Mouse (Mus musculus) ovary, adult 18-20 months (tissue): ENCODE data around the gene Stat5a.

Source experiments
- DNase-seq: peaks from one replicate; pipeline ENCODE4 v3.0.0; 2022; ENCODE audit warnings: low spot score, mixed read lengths

Gene Stat5a

DNA sequence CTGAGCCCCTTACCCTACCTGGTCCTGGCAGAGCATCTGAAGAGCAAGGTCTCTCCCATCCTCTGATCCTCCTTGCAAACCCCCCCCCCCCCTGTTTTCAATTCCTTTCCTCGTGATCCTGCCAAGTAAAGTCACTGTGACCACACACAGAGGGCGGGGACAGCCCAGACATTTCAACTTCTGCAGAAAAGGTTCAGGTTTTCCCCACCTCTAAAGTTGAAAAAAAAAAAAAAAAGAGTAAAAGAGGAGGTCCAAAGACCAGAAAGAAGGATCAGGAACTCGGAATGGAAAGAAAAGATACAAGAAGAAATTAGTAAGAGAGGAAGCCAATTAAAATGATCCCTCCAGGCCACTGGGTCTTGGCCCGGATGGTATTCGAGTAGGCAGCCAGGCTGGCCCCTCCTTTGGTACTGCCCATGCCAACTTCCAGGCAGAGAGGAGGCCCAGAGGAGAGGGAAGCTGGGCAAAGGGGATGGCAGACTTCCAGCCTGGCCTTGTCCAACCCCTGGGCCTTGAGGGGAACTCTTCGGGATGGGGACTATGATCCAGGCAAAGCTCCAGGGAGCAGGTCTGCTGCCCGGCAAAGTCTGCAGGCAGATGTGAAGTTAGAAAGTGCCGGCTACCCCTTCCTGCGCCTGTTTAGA is at the start of gene Stat5a:
Gene Stat5a, plus strand, starts transcription at position 417 of the 644 bp plus-strand sequence.
- DNase-seq, result peak; percentile 91

DNA sequence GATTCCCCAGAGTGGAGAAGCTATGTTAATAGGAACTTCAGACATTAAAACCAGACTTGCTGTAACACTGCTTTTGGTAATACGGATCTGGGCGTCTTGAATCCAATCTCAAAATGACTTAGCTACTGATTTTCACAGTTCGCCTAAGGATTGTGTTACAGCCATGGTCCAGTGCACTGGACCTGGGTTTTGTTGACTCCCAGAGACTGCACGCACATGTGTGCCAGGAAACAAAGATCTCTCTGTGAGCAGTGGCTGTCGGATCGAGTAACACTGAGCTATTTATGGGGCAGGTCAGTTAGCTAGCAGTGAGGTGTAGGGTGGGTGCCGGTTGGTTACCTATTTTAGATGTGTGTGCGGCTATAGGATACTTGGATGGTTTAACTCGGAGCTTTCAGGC is 48.6 kb upstream of the Stat5a start:
- no peak for DNase-seq

DNA sequence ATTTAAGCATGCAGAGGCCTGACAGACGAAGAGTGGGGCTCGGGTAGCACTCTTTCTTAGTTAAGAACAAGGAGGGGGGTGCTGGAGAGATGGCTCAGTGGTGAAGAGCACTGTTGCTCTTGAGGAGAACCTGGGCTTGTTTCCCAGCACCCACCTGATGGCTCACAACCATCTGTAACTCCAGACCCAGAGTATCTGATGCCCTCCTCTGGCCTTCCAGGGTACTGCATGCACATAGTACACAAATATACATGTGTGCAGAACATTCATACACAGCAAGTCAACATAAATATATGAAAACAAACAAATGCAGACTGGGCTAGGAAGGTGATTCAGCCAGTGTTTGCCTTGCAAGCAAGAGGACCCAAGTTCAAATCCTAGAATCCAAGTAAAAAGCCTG is 48.0 kb upstream of the Stat5a start:
- no peak for DNase-seq

GRCm38 (mm10) chr11:100814498-100814897 is 44.7 kb upstream of the Stat5a start:
- peak; percentile 44 for DNase-seq

DNA sequence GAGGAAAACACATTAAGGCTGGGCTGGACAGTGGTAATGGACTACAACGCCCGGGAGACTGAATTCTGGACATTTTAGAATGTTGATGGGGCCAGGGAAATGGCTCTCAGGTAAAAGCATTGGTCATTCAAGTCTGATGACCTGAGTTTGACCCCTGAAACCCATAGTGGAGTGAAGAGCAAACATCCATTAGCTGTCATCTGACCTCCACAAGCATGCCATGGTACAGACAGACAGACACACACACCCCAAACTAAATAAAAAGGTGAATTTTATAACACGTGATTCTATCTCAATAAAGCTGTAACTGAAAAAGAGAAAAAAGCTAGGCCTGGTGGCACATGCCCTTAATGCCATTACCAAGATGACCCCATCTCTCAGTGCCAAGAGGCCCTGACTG is 42.8 kb upstream of the Stat5a start:
- no peak for DNase-seq

DNA sequence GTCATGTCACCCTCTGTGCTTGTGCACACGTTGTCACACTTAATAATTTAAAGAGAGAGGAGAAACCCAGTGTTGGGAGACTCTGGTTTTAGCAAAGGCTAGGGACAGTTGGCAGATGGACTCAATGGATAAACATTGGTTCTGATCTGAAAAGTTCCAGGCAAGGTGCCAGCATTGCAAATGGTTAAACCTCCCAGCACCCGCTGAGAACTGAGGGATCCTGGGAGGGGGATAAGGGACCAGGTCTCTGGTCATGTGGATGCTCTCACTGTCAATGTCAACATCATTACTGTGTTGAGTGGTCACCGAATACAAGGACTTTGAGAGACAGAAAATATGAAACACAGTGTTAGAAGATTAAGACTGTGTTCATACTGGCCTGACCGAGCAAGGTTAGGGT is 42.4 kb upstream of the Stat5a start:
- DNase-seq, result no peak

GRCm38 (mm10) chr11:100817311-100817710 is 41.8 kb upstream of the Stat5a start:
- no peak for DNase-seq

DNA sequence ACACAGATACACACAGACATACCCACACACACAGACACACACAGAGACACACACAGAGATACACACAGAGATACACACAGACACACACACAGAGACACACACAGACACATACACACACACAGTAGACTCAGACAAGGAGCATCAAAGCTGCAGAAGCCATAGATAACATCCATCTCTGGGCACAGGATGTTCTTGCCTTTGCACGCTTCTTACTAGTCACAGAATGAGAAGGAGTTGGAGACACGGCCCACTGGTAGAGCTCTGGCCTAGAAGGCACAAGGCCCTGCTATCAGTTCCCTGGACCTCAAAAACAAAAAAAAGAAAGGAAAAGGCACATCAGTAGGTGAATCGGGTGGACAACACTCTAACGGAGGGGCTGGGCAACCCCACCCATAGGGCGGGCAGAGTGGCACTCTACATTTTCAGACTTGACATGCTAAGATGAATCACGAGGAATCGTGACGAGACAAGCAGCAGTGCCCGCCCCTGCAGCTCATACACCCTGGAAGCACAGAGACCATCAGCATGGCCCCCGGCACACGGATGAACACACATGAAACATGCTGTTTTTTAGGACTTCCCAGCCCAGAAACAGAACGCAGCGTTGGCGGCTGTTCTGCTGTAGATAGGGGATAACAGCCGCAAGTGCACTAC is 40.7 kb upstream of the Stat5a start:
- DNase-seq, result no peak

GRCm38 (mm10) chr11:100819048-100819447 is 40.1 kb upstream of the Stat5a start:
- DNase-seq, result no peak

DNA sequence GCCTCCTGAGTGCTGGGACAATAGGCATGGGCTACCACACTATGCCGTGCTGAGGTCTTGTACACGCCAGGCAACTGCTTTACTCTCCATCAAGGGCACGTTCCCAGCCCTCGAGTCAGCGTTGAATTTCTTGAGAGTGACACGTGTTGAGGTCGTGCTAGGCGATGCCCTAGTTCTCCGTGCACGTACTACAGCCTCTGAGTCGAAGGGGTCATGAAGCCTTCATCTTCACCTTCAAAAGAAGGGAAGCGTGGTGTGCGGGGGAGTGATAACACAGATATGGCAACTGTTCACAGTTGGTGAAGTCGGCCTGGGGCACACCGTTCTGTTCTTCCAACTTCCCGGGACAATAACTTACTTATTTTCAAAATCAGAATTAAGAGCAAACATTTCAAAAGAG is 39.5 kb upstream of the Stat5a start:
- no peak for DNase-seq

GRCm38 (mm10) chr11:100820047-100820446 is 39.1 kb upstream of the Stat5a start:
- DNase-seq, result no peak

DNA sequence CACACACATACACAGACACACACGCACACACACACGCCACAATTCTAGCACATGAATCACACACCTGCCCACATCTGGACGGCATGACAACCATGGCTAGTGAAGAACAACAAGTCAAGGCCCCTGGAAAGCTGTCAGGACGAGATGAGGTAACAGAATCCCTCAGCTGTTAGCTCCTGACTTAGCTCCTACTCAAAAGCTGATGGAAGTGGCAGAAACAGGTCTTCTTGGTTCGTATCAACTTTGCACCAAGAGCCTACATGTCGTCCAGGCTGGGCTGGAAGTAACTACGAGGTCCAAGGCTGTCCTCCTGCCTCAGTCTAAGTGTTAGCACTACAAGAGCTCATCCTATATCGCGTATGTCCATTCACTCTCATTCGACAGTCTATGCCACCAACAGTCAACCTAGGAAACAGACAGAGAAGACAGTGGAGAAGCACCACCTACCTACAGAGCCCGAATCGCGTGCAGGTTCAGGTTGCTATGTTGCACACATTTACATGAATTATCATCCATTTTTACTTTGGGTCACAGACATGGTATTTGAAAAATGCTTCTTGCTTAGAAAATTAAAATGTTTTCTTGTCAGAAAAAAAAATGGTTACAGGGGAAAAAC is 37.4 kb upstream of the Stat5a start:
- DNase-seq, result no peak

GRCm38 (mm10) chr11:100822365-100822764 is 36.8 kb upstream of the Stat5a start:
- DNase-seq, result no peak

DNA sequence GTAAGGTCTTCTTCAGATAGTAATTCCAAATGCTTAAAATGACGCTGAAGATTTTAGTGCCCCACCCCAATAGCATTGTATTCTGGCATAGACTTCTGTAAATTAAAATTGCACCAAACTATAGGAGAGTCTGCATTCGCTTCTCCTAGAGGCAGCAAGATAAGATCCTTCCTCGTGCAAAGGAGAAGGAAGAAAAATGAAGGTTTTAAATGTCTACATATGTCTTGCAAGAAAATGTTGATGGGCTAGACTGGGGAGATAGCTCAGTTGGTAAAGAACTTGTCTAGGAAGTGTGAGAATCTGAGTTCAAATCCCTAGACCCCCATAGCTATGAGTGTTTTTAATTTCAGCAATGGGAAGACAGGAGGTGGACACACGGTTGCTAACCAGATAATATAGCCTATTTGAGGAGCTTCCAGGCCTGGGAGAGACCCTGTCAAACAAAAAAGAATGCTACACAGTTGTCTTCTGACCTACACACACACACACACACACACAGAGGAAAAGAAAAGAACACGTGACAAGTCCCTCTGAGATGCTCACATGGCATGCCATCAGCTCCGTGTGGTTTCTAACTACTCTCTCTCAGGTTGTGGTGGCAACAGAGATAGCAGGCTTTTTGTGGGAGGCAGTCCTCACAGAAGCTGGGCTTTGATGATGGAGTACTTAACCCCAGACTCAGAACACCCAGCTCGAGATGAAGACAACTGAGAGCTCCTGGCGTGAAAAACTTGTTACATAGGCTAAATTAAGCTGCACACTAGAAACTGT is 35.4 kb upstream of the Stat5a start:
- DNase-seq, result no peak

DNA sequence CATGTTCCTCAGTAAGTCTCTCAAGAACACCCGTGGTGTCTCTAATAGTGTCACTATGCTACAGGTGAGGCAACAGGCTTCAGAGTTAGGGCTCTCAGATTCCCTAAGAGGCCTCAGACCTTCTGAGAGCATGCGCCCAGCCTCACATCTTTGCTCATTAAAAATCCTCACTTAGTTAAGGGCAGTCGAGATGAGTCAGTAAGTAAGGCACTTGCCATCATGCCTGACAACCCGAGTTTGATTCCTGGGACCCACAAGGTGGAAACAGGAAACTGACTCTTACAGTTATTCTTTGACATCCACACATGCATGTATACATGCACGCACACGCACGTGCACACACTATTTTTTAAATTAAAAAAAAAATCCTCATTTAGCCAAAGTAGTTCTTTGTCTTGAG is 34.7 kb upstream of the Stat5a start:
- no peak for DNase-seq

DNA sequence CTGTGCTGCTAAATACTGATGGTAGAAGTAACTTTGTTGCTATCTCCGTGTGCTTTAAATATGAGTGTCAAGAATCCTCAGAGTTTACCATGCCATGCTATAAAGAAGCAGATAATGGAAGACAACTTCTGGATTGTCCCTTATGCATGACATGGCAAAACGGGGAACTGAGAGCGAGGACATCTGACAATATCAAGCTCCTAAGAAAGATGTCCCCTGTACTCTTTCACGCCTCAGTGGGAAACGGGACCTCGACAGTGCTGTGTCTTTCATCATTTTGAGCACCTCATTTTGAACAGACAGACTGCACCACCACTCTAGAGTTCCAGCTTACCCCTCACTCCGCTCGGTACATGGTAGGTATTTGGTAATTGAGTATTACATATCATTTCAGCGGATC is 33.7 kb upstream of the Stat5a start:
- DNase-seq, result no peak

DNA sequence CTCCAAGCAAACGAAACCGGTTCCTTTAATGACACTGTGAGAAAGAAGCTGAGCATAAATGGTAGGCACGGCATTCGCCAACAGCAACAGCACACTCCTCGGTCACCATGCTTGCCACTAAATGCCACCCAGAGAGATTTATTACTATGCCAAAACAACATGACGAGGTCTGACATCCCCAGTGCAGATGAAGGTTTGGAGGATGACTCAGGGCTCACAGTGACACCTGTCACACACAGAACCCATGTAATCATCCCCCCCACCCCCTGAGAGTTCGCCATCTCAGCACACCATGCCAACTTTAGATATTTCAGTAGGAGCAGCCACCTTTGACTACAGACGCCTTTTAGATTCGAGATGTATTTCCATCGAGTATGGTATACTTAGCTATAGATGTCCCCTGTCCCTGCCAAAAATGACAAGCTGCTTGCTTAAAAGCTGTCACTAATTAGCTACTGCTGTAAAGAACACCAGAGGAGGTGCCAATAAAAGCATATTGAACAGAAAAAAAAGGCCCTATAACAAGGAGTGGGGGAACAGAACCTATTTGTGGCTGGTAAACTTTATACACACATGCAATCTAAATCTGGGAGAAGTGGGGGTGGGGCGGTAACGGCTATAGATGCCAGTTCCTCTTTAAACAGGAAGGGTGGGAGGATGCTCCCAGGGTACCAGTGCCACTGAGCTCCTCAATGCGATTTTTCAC is 32.8 kb upstream of the Stat5a start:
- DNase-seq, result no peak

- no peak for DNase-seq
These were observed 30.4 kb upstream of the Stat5a start for GRCm38 (mm10) chr11:100828676-100829151.

DNA sequence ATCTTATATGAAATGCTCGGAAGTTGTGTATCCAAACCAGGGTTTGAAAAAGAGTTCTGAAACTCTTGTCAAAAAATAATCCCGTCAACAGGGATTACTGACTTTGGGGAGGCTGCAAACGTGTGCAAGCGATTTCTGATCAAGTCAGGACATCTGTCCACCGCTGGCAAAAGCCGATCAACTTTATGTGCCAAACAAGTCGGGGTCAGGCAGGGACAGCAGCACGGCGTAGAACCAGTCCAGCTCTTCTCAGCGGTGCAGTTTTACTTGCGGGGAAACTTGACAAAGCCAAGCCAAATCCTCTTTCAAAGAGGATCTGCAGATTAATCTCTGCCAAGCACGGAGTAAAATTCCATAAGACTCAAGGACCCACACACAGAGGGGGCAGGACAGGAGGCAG is 29.5 kb upstream of the Stat5a start:
- DNase-seq, result no peak

DNA sequence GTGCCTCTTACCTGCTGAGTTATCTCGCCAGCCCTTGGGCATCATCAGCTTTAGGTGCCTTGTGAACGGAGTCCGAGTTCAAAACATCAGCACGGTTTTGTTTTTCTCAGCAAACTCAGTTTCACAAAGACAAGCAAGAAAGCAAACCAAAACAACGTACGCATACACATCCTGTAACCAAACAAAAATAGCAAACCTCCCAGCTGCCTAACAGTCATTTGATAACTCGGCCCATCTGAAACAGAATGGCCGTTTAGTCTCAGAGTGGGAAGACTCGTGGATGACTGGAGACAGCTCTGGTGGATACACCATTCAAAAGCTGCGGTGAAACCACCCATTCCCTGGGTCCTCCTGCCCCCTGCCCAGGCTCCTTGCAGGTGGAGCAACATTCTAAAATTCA is 27.8 kb upstream of the Stat5a start:
- DNase-seq, result no peak

- no peak for DNase-seq
These were observed 25.7 kb upstream of the Stat5a start for GRCm38 (mm10) chr11:100833466-100833865.
